8 mouse cellular contexts compared by ENCODE assay signal in the genomic region with DNA sequence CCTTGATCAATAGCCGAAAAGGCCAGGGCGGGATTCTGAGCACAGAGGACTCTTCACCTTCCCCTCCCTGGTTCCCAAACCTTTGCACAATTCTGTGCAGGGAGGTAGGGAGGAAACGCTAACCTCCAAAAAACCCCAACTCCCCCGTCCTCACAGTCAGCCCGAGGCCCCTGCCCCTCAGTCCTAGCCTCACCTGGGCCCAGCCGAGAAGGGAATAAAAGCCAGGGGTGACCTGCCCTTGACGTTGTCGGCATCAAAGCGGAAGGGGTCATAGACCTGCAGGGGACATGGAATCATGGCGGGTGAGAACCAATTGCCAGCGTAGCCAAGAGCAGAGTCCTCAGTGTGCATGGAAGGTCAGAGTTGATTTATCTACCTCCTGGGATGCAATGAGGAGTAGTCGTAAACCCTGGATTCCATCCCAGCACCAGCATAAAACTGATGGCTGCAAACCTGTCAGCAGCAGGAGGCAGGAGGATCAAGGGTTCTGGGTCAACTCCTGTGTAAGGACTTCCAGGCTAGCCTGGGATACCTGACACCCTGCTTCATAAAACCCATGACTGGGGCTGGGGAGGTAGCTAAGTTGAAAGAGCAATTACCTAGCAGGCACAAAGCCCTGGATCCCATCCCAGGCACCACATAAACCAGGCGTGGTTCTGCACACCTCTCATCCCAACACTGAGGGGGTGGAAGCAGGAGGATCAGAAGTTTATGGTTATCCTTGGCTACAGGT. TPM values are rescaled to one million over a fixed set of nuclear protein-coding genes. Genes with fewer than 3 reads are reported as not detected.
DNase-seq lines count a peak whose midpoint lies in the region; ATAC-seq and TF ChIP-seq lines count a peak whose summit lies in the region.

No protein-coding gene starts in this region.

- no peaks in the 10 kb centered on the region for H3K9me3 ChIP-seq in erythroblast, embryonic 14.5 days (ENCODE audit: control insufficient read depth, low read length)
- no peaks in the 10 kb centered on the region for H3K9me3 ChIP-seq in limb, embryonic 12.5 days
- no peaks in the 10 kb centered on the region for H3K9me3 ChIP-seq in stomach, embryonic 14.5 days (ENCODE audit: control insufficient read depth, low read depth, low read length)

- no peak for TF ChIP-seq CTCF in spleen, adult 2 months (IDR thresholded peaks at IDR 0.05; ENCODE audit: extremely low read depth, insufficient read depth, insufficient read length, insufficient replicate concordance)

- H3K4me3 ChIP-seq in erythroblast, embryonic 14.5 days (replicated peaks): peak overlapping the region; percentile 38
- H3K4me3 ChIP-seq in spleen, adult 2 months (ENCODE audit: extremely low read depth, insufficient read depth, insufficient read length): peak overlapping the region; percentile 60
- peak overlapping the region; percentile 47 for H3K4me3 ChIP-seq in limb, embryonic 12.5 days (replicated peaks)
- H3K4me3 ChIP-seq in stomach, embryonic 14.5 days (ENCODE audit: low read depth, low read length): peak overlapping the region; percentile 37

- no peak for DNase-seq in spleen, adult 2 months (ENCODE audit: low read depth in 1 of 2, low spot score in 2 of 2)
- no peak for DNase-seq in spleen, postnatal 36 days (ENCODE audit: low spot score in 2 of 2)
- DNase-seq in Muller cell, postnatal 12 days (ENCODE audit: inconsistent ontology term): no peak
- DNase-seq in natural killer cell, adult 2 months (ENCODE audit: low spot score in 2 of 2): no peak

- no peaks in the 10 kb centered on the region for H3K36me3 ChIP-seq in erythroblast, embryonic 14.5 days (ENCODE audit: control insufficient read depth)
- peaks cover 4% of the 10 kb centered on the region; the same call in 1 of the 2 replicates for H3K36me3 ChIP-seq in spleen, adult 2 months (ENCODE audit: control insufficient read depth, insufficient read depth, low read length)
- H3K36me3 ChIP-seq in limb, embryonic 12.5 days: no peaks in the 10 kb centered on the region
- H3K36me3 ChIP-seq in stomach, embryonic 14.5 days (ENCODE audit: control insufficient read depth, insufficient read depth, low read length): no peaks in the 10 kb centered on the region

- WGBS in spleen, adult 2 months: 78% methylated on average over 13 of the region's 13 CpGs
- WGBS in limb, embryonic 12.5 days: 32% methylated on average over 13 of the region's 13 CpGs
- 55% methylated on average over 13 of the region's 13 CpGs for WGBS in stomach, embryonic 14.5 days

- H3K9ac ChIP-seq in limb, embryonic 12.5 days (replicated peaks): peak overlapping the region; percentile 63
- 0 out of 2 replicates have a peak overlapping the region, but pooled peaks have one; percentile 28 for H3K9ac ChIP-seq in stomach, embryonic 14.5 days (replicated peaks; ENCODE audit: low read depth, low read length)

- H3K4me1 ChIP-seq in erythroblast, embryonic 14.5 days (ENCODE audit: control insufficient read depth): no peaks in the 10 kb centered on the region
- H3K4me1 ChIP-seq in spleen, adult 2 months (ENCODE audit: control insufficient read depth, insufficient read depth, insufficient read length): no peaks in the 10 kb centered on the region
- peaks cover 7% of the 10 kb centered on the region; the same call in 1 of the 2 replicates for H3K4me1 ChIP-seq in limb, embryonic 12.5 days (replicated peaks)
- no peaks in the 10 kb centered on the region for H3K4me1 ChIP-seq in stomach, embryonic 14.5 days (ENCODE audit: control insufficient read depth, insufficient read depth, low read length)

- peak overlapping the region; percentile 61 for H3K4me2 ChIP-seq in limb, embryonic 12.5 days
- H3K4me2 ChIP-seq in stomach, embryonic 14.5 days (replicated peaks; ENCODE audit: low read depth, low read length): peak overlapping the region; percentile 55

- no peak for ATAC-seq in erythroblast, adult 5-6 weeks (replicated peaks; ENCODE audit: low FRiP score, poor library complexity, severe bottlenecking)
- ATAC-seq in limb, embryonic 12.5 days (ENCODE audit: insufficient number of reproducible peaks, insufficient read depth, low FRiP score, low TSS enrichment, low read depth): peak; percentile 13; the same call in 1 of the 2 replicates
- ATAC-seq in stomach, embryonic 14.5 days (ENCODE audit: insufficient number of reproducible peaks, insufficient read depth, low FRiP score, low read depth): peak; percentile 50; the same call in 1 of the 2 replicates

- no peaks in the 10 kb centered on the region; the same call in 1 of the 2 replicates for H3K27me3 ChIP-seq in erythroblast, embryonic 14.5 days (ENCODE audit: control insufficient read depth)
- H3K27me3 ChIP-seq in spleen, adult 2 months (ENCODE audit: control insufficient read depth, insufficient read depth, low read length): no peaks in the 10 kb centered on the region
- no peaks in the 10 kb centered on the region for H3K27me3 ChIP-seq in limb, embryonic 12.5 days
- no peaks in the 10 kb centered on the region for H3K27me3 ChIP-seq in stomach, embryonic 14.5 days (ENCODE audit: control insufficient read depth, insufficient read depth, low read length)

- no peak overlapping the region for H3K27ac ChIP-seq in spleen, adult 2 months (ENCODE audit: insufficient read depth, low read length)
- no peak overlapping the region for H3K27ac ChIP-seq in limb, embryonic 12.5 days
- H3K27ac ChIP-seq in stomach, embryonic 14.5 days (ENCODE audit: low read length): no peak overlapping the region

- TF ChIP-seq POLR2A in spleen, adult 2 months (IDR thresholded peaks at IDR 0.05; ENCODE audit: low read depth, low read length): no peak

RNA-seq across cellular contexts. Expression of a gene that starts 20.4 kb away (rescaled TPM):
- 0.16 and 0.19 TPM in 2 replicates for polyA plus RNA-seq in erythroblast, embryonic 14.5 days (2012)
- total RNA-seq in erythroblast, adult 5-6 weeks (2015; ENCODE audit: low replicate concordance): 15.3 and 25.2 TPM in 2 replicates
- total RNA-seq in erythroblast, adult 5-6 weeks (2017; ENCODE audit: low replicate concordance): 7.7 and 10.3 TPM in 2 replicates
- 80.8 and 95.2 TPM in 2 replicates for polyA plus RNA-seq in spleen, adult 2 months (2012; rRNA removed)
- polyA plus RNA-seq in limb, embryonic 12.5 days (2016; fragmentation: Nextera tagmentation; extraction: Ambion mirVana): 0.66 and 1.3 TPM in 2 replicates
- polyA plus RNA-seq in stomach, embryonic 14.5 days (2014; fragmentation: Nextera tagmentation; extraction: Ambion mirVana): 1.6 and 2.1 TPM in 2 replicates

RNA-seq across cellular contexts. Expression of a gene that starts 38.2 kb away (rescaled TPM):
- polyA plus RNA-seq in erythroblast, embryonic 14.5 days (2012): 0.03 and 0.12 TPM in 2 replicates
- total RNA-seq in erythroblast, adult 5-6 weeks (2015; ENCODE audit: low replicate concordance): 11.7 and 15.8 TPM in 2 replicates
- 8.6 and 9.1 TPM in 2 replicates for total RNA-seq in erythroblast, adult 5-6 weeks (2017; ENCODE audit: low replicate concordance)
- 2.9 and 3.8 TPM in 2 replicates for polyA plus RNA-seq in spleen, adult 2 months (2012; rRNA removed)
- 19.2 and 20.7 TPM in 2 replicates for polyA plus RNA-seq in limb, embryonic 12.5 days (2016; fragmentation: Nextera tagmentation; extraction: Ambion mirVana)
- polyA plus RNA-seq in stomach, embryonic 14.5 days (2014; fragmentation: Nextera tagmentation; extraction: Ambion mirVana): 22.3 and 27.4 TPM in 2 replicates

RNA-seq across cellular contexts. Expression of a gene that starts 52.0 kb away (rescaled TPM):
- not detected in 2 replicates for polyA plus RNA-seq in erythroblast, embryonic 14.5 days (2012)
- total RNA-seq in erythroblast, adult 5-6 weeks (2015; ENCODE audit: low replicate concordance): not detected in 2 replicates
- total RNA-seq in erythroblast, adult 5-6 weeks (2017; ENCODE audit: low replicate concordance): not detected in 2 replicates
- 0.16 TPM in 1 of 2 replicates, not detected in the other for polyA plus RNA-seq in spleen, adult 2 months (2012; rRNA removed)
- polyA plus RNA-seq in limb, embryonic 12.5 days (2016; fragmentation: Nextera tagmentation; extraction: Ambion mirVana): not detected in 2 replicates
- polyA plus RNA-seq in stomach, embryonic 14.5 days (2014; fragmentation: Nextera tagmentation; extraction: Ambion mirVana): not detected in 2 replicates

Comparison
In these comparisons a context has a peak if more than half of its experiments do, and no peak if none do; other contexts are left out.
1. RNA of a gene that starts 20.4 kb away (polyA plus RNA-seq): 80.8 to 95.2 TPM in spleen, adult 2 months; 1.6 to 2.1 TPM in stomach, embryonic 14.5 days, 0.66 to 1.3 TPM in limb, embryonic 12.5 days and 0.16 to 0.19 TPM in erythroblast, embryonic 14.5 days; every median in the first group is over 10 times any median in the second.
2. Peak in every context shown above with its lines, with median percentiles within 50 percentile points of each other: H3K4me3 ChIP-seq.